Mouse (Mus musculus): Measurements from ENCODE around the gene Stambpl1. TPM values are rescaled to one million over a fixed set of nuclear protein-coding genes. Genes with fewer than 3 reads are reported as not detected.

Gene Stambpl1
- total RNA-seq, 1 experiment = 5.1 TPM

DNA sequence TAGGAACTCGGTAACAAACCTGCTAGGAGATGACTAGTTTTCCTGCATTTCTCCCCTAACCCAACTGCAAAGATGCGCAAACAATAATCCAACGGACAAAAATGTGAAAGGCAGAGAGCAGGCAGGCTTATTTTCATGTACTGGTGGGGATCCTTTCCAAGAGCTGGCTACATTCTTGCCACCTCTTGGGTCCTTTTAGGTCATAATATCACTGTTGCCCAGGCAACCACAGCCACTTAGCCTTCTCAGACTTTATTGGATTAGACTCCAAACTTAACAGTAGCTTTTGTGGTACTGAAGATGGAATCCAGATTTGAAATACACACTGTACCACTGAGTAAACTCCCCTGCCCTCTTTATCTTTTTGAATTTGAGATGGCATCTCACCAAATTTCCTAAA, 86.0 kb downstream of the Stambpl1 start:
- Histone ChIP-seq H3K4me1 (ENCODE audit: control insufficient read depth in 2 of 2, insufficient read depth in 2 of 2, low read length in 2 of 2, poor library complexity in 1 of 2) (no peaks in the 10 kb centered on the region), H3K27ac (ENCODE audit: insufficient read depth, low read depth, low read length, poor library complexity, severe bottlenecking) (no peak overlapping the region), H3K9me3 (ENCODE audit: control insufficient read depth, insufficient read depth, low read depth, low read length) (no peaks in the 10 kb centered on the region), H3K4me3 (ENCODE audit: insufficient read depth in 1 of 2, low read depth in 1 of 2, low read length in 2 of 2, poor library complexity in 1 of 2, severe bottlenecking in 1 of 2) (no peak overlapping the region), H3K36me3 (ENCODE audit: control insufficient read depth, insufficient read depth, low read length, poor library complexity, severe bottlenecking) (no peaks in the 10 kb centered on the region), H3K9ac (ENCODE audit: insufficient read depth, low read depth, low read length, poor library complexity, severe bottlenecking) (no peak overlapping the region)
- no peak for DNase-seq (ENCODE audit: low read depth, low spot score)
- in situ Hi-C loops (cut with MboI; ENCODE audit: low sequenced_read_pairs in 2 of 2, unreplicated experiment in 2 of 2) = no loop called here
- TF ChIP-seq ZC3H11A (IDR thresholded peaks at IDR 0.05; ENCODE audit: borderline replicate concordance, low read depth, low read length) = no peak
- TF ChIP-seq CHD2 (IDR thresholded peaks at IDR 0.05; ENCODE audit: low read depth, low read length) = no peak
- TF ChIP-seq HCFC1 (IDR thresholded peaks at IDR 0.05; ENCODE audit: borderline replicate concordance, insufficient read depth, low read length) = no peak
- TF ChIP-seq ZNF384 (IDR thresholded peaks at IDR 0.05; ENCODE audit: low read depth, low read length) = no peak
- no peak for TF ChIP-seq MAFK (IDR thresholded peaks at IDR 0.05; ENCODE audit: insufficient read depth, low read depth, low read length)

- H3K4me1 ChIP-seq (ENCODE audit: control insufficient read depth in 2 of 2, insufficient read depth in 2 of 2, low read length in 2 of 2, poor library complexity in 1 of 2) = no peaks in the 10 kb centered on the region
- no peak for TF ChIP-seq CHD2 (IDR thresholded peaks at IDR 0.05; ENCODE audit: low read depth, low read length)
- TF ChIP-seq MAFK (IDR thresholded peaks at IDR 0.05; ENCODE audit: insufficient read depth, low read depth, low read length) = no peak
- TF ChIP-seq HCFC1 (IDR thresholded peaks at IDR 0.05; ENCODE audit: borderline replicate concordance, insufficient read depth, low read length) = no peak
- TF ChIP-seq ZC3H11A (IDR thresholded peaks at IDR 0.05; ENCODE audit: borderline replicate concordance, low read depth, low read length) = no peak
- no peak for TF ChIP-seq ZNF384 (IDR thresholded peaks at IDR 0.05; ENCODE audit: low read depth, low read length)
- H3K27ac ChIP-seq (ENCODE audit: insufficient read depth, low read depth, low read length, poor library complexity, severe bottlenecking) = no peak overlapping the region
- DNase-seq (ENCODE audit: low read depth, low spot score) = no peak
- in situ Hi-C loops (cut with MboI; ENCODE audit: low sequenced_read_pairs in 2 of 2, unreplicated experiment in 2 of 2) = no loop called here
- H3K4me3 ChIP-seq (ENCODE audit: insufficient read depth in 1 of 2, low read depth in 1 of 2, low read length in 2 of 2, poor library complexity in 1 of 2, severe bottlenecking in 1 of 2) = no peak overlapping the region
- H3K9me3 ChIP-seq (ENCODE audit: control insufficient read depth, insufficient read depth, low read depth, low read length) = no peaks in the 10 kb centered on the region
- no peaks in the 10 kb centered on the region for H3K36me3 ChIP-seq (ENCODE audit: control insufficient read depth, insufficient read depth, low read length, poor library complexity, severe bottlenecking)
- no peak overlapping the region for H3K9ac ChIP-seq (ENCODE audit: insufficient read depth, low read depth, low read length, poor library complexity, severe bottlenecking)
These were observed 91.6 kb downstream of the Stambpl1 start for GRCm38 (mm10) chr19:34283614-34284013.

- in situ Hi-C loops (cut with MboI; ENCODE audit: low sequenced_read_pairs in 2 of 2, unreplicated experiment in 2 of 2) = no loop called here
- no peaks in the 10 kb centered on the region for H3K9me3 ChIP-seq (ENCODE audit: control insufficient read depth, insufficient read depth, low read depth, low read length)
- H3K27ac ChIP-seq (ENCODE audit: insufficient read depth, low read depth, low read length, poor library complexity, severe bottlenecking) = no peak overlapping the region
- DNase-seq (ENCODE audit: low read depth, low spot score) = no peak
- no peak overlapping the region for H3K4me3 ChIP-seq (ENCODE audit: insufficient read depth in 1 of 2, low read depth in 1 of 2, low read length in 2 of 2, poor library complexity in 1 of 2, severe bottlenecking in 1 of 2)
- no peak for TF ChIP-seq CHD2 (IDR thresholded peaks at IDR 0.05; ENCODE audit: low read depth, low read length)
- no peak for TF ChIP-seq ZC3H11A (IDR thresholded peaks at IDR 0.05; ENCODE audit: borderline replicate concordance, low read depth, low read length)
- no peak for TF ChIP-seq MAFK (IDR thresholded peaks at IDR 0.05; ENCODE audit: insufficient read depth, low read depth, low read length)
- TF ChIP-seq ZNF384 (IDR thresholded peaks at IDR 0.05; ENCODE audit: low read depth, low read length) = no peak
- no peak for TF ChIP-seq HCFC1 (IDR thresholded peaks at IDR 0.05; ENCODE audit: borderline replicate concordance, insufficient read depth, low read length)
- no peak overlapping the region for H3K9ac ChIP-seq (ENCODE audit: insufficient read depth, low read depth, low read length, poor library complexity, severe bottlenecking)
- no peaks in the 10 kb centered on the region for H3K4me1 ChIP-seq (ENCODE audit: control insufficient read depth in 2 of 2, insufficient read depth in 2 of 2, low read length in 2 of 2, poor library complexity in 1 of 2)
- no peaks in the 10 kb centered on the region for H3K36me3 ChIP-seq (ENCODE audit: control insufficient read depth, insufficient read depth, low read length, poor library complexity, severe bottlenecking)
These were observed 92.4 kb downstream of the Stambpl1 start for GRCm38 (mm10) chr19:34284383-34284782.

DNA sequence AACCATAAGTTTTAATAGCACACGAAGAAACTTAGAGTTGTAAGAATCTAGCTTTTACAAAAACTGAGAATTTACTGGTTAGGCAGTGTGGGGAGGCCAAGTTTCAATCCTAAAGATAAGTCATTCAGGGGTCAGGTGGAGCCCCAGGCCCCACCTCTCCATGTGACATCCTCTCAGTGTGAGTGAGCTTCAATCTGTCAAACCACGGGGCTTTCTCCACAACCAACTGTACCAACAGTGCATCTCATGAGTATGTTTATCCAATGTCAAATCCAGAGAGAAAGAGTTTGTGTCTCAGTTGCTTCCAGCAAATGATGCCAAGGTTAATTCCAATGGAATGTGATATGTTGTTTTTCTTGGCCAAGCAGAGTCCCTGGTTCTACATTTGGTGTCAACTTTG, 92.8 kb downstream of the Stambpl1 start:
- TF ChIP-seq MAFK (IDR thresholded peaks at IDR 0.05; ENCODE audit: insufficient read depth, low read depth, low read length) (no peak), ZC3H11A (IDR thresholded peaks at IDR 0.05; ENCODE audit: borderline replicate concordance, low read depth, low read length) (no peak), CHD2 (IDR thresholded peaks at IDR 0.05; ENCODE audit: low read depth, low read length) (no peak), HCFC1 (IDR thresholded peaks at IDR 0.05; ENCODE audit: borderline replicate concordance, insufficient read depth, low read length) (no peak)
- DNase-seq (ENCODE audit: low read depth, low spot score) = no peak

DNA sequence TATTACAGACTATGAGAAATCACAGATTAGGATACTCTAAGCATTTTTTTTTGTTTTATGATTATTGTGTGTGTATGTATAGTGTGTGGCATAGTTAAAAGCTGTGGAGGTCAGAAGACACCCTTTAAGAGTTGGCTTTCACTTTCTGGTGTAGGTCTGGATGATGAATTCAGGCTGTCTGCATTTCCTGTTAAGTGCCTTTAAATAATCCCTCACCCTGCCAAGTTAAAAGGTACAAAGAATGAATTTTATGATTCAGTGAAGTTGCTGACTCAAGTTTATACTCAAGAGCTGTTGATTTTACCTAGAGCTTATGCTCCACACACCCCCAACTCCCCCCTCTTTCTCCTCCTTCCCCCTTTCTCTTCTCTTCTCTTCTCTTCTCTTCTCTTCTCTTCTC, 95.2 kb downstream of the Stambpl1 start:
- Histone ChIP-seq H3K27ac (ENCODE audit: insufficient read depth, low read depth, low read length, poor library complexity, severe bottlenecking) (no peak overlapping the region), H3K36me3 (ENCODE audit: control insufficient read depth, insufficient read depth, low read length, poor library complexity, severe bottlenecking) (no peaks in the 10 kb centered on the region), H3K4me3 (ENCODE audit: insufficient read depth in 1 of 2, low read depth in 1 of 2, low read length in 2 of 2, poor library complexity in 1 of 2, severe bottlenecking in 1 of 2) (no peak overlapping the region), H3K9me3 (ENCODE audit: control insufficient read depth, insufficient read depth, low read depth, low read length) (no peaks in the 10 kb centered on the region), H3K4me1 (ENCODE audit: control insufficient read depth in 2 of 2, insufficient read depth in 2 of 2, low read length in 2 of 2, poor library complexity in 1 of 2) (0 out of 4 replicates have a peak, but pooled peaks cover 0 to 3% of the 10 kb centered on the region in 2 experiments), H3K9ac (ENCODE audit: insufficient read depth, low read depth, low read length, poor library complexity, severe bottlenecking) (no peak overlapping the region)
- in situ Hi-C loops (cut with MboI; ENCODE audit: low sequenced_read_pairs in 2 of 2, unreplicated experiment in 2 of 2) = no loop called here
- DNase-seq (ENCODE audit: low read depth, low spot score) = no peak
- TF ChIP-seq ZC3H11A (IDR thresholded peaks at IDR 0.05; ENCODE audit: borderline replicate concordance, low read depth, low read length) (no peak), HCFC1 (IDR thresholded peaks at IDR 0.05; ENCODE audit: borderline replicate concordance, insufficient read depth, low read length) (no peak)

More for the DNA sequence above, 92.8 kb downstream of the Stambpl1 start:
- Histone ChIP-seq H3K27ac (ENCODE audit: insufficient read depth, low read depth, low read length, poor library complexity, severe bottlenecking) (no peak overlapping the region), H3K36me3 (ENCODE audit: control insufficient read depth, insufficient read depth, low read length, poor library complexity, severe bottlenecking) (no peaks in the 10 kb centered on the region), H3K4me3 (ENCODE audit: insufficient read depth in 1 of 2, low read depth in 1 of 2, low read length in 2 of 2, poor library complexity in 1 of 2, severe bottlenecking in 1 of 2) (no peak overlapping the region), H3K9ac (ENCODE audit: insufficient read depth, low read depth, low read length, poor library complexity, severe bottlenecking) (no peak overlapping the region), H3K4me1 (ENCODE audit: control insufficient read depth in 2 of 2, insufficient read depth in 2 of 2, low read length in 2 of 2, poor library complexity in 1 of 2) (no peaks in the 10 kb centered on the region), H3K9me3 (ENCODE audit: control insufficient read depth, insufficient read depth, low read depth, low read length) (no peaks in the 10 kb centered on the region)
- in situ Hi-C loops (cut with MboI; ENCODE audit: low sequenced_read_pairs in 2 of 2, unreplicated experiment in 2 of 2) = no loop called here

Measured in ES-E14 (cell line).